Mouse (Mus musculus) heart, adult 8-10 months (tissue): Measurements from ENCODE around the gene Cckar. TPM values are rescaled to one million over a fixed set of nuclear protein-coding genes. Genes with fewer than 3 reads are reported as not detected.
"Not testable (repeated sequence)": the region's sequence is repeated elsewhere in the genome, so short reads cannot be mapped to it uniquely, and the experiment has no call there.

Experiments
- DNase-seq: peaks from one replicate; pipeline ENCODE4 v3.0.0; 2022; ENCODE audit warnings: low spot score
- total RNA-seq, 4 experiments: library from RNA; stranded (reverse); gene quantifications; 2 replicates each; pipeline ENCODE4 v1.2.4; 2022

Cckar gene
- total RNA-seq, 4 experiments from 2014 or later = not detected

DNA sequence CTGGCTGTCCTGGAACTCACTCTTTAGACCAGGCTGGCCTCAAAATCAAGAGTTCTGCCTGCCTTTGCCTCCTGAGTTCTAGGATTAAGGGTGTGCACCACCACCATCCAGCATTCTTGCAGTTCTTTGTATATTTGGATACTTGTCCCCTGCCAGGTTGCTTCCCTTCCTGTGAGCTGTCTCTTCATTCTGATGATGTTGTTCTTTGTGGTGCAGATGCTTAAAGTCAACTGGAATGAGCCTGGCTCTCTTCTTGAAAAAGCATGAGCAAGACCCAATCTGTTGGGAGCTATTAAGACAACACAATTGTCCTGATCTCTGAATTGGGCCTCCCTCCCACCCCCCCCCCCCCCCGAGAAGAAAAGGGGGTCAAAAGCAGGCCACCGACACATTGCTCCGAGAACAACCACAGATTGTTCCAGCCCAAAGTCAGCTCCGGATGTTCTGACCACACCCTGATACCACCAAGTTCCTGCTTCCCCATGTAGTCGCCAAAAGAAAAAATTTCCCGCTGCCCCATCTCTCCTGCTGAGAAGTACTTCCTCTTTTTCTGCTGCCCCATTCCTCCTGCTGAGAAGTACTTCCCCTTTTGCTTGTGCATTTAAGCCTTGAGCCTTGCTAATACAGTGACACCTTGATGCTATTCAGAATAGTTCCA lies 33.9 kb downstream of the Cckar start:
- not testable (repeated sequence) for DNase-seq

DNA sequence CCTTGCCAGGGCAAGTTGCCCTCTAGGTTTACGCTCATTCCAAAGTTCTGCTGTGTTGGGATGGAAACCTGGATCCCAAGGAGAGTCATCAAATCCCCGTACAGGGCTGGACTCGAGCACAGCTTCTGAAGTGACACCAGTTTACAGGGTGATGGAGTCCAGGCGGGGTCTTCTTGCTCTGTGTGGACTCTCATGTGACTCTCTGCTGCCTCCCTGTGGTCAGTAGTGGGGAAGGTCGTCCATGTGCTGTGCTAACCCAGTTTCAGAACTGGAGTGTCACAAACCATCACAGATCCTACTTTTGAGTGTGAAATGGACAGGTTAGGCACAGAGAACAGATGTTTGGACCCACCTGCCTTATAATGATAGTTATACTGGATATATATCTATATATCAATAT lies 35.2 kb downstream of the Cckar start:
- DNase-seq = peak; percentile 54

- no peak for DNase-seq
These were observed 36.0 kb downstream of the Cckar start for GRCm38 (mm10) chr5:53671507-53671906.

GRCm38 (mm10) chr5:53670321-53670938 lies 37.1 kb downstream of the Cckar start:
- DNase-seq = no peak

DNA sequence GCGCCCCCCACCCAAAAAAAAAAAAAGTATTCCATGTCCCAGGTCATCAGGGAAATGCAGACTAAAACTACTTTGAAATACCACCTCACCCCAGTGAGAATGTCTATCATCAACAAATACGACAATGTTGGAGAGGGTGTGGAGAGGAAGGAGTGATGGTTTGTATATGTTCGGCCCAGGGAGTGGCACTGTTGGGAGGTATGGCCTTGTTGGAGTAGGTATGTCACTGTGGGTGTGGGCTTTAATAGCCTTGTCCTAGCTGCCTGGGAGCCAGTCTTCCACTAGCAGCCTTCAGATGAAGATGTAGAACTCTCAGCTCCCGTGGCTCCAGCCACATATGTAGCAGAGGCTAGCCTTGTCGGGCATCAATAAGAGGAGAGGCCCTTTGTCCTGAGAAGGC lies 39.5 kb downstream of the Cckar start:
- no peak for DNase-seq

- DNase-seq = no peak
These were observed 43.8 kb downstream of the Cckar start for GRCm38 (mm10) chr5:53663665-53664064.

- no peak for DNase-seq
These were observed 45.1 kb downstream of the Cckar start for GRCm38 (mm10) chr5:53662413-53662812.

DNA sequence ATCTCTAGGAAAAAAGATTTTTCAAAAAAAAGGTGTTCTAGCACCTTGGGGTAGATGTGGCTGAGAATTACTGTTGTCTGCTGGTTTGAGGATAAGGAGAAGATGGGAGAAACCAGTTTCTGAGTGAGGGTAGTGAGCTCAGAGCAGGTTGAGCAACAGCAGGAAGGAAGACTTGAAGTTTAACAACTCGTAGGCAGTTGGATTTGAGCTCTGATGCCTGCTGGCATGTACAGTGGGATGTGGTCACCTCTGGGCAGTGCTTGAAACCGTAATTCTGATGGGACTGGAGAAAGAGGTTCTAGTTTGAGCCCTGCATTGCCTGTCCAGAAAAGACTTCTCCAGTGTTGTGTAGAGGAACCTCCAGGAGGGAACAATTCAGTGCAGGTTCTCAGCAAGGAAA lies 46.0 kb downstream of the Cckar start:
- no peak for DNase-seq

GRCm38 (mm10) chr5:53657925-53658324 lies 49.6 kb downstream of the Cckar start:
- no peak for DNase-seq

- DNase-seq = no peak
These were observed 50.9 kb downstream of the Cckar start for GRCm38 (mm10) chr5:53656596-53656995.

Other genes with a start within 250 kb of the Cckar start
- 10 to 100 TPM; 23.6 to 26.3 (median 25.9) TPM for gene Rbpj, start 241.6 kb downstream of the Cckar start, total RNA-seq
- gene Tbc1d19, start 101.9 kb upstream of the Cckar start, total RNA-seq = 10 to 100 TPM; 15.9 to 21.0 (median 17.8) TPM